Mouse (Mus musculus): ENCODE data around the gene Tmem203. TPM values are rescaled to one million over a fixed set of nuclear protein-coding genes. Genes with fewer than 3 reads are reported as not detected.

The Tmem203 gene
- polyA plus RNA-seq, 1 experiment from 2014 or later: 26.3 TPM

DNA sequence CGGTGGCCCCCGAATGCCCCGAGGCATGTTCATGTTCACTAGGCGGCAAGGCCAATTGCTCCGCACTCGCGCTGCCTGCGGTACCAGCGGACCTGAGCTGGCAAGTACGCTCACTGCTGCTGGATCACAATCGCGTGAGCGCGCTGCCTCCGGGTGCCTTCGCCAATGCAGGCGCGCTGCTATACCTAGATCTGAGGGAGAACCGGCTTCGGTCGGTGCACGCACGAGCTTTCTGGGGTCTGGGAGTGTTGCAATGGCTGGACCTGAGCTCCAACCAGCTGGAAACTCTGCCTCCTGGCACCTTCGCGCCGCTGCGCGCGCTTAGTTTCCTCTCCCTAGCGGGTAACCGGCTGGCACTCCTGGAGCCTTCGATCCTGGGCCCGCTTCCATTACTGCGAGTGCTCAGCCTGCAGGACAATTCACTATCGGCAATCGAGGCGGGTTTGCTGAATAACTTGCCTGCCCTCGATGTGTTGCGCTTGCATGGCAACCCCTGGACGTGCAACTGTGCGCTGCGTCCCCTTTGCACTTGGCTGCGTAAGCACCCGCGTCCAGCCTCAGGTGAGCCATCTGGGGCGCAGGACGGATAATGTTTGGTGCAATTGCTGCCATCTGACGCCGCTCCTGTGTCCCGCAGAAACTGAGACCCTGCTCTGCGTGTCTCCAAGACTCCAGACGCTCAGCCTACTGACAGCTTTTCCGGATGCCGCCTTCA, 35.0 kb downstream of the Tmem203 start:
- ChIA-PET CTCF (interaction anchor here (1.5 to 3.3 kb wide), 3 partner anchors 12 to 62 kb away, joined by 3 to 12 read pairs (median 4); no protein-coding TSS in a partner anchor), POLR2A (interaction anchor here (1.1 kb wide), 1 partner anchor 18 kb away, joined by 6 read pairs; the partner anchor contains the start of genes Anapc2 and Ssna1)
- TF ChIP-seq CTCF (IDR thresholded peaks at IDR 0.05): no peak
- DNase-seq (ENCODE audit: low read depth, low spot score) (no peak), ATAC-seq (no peak)
- peaks cover 7% of the 10 kb centered on the region for H3K27me3 ChIP-seq
- in situ Hi-C loops (cut with MboI; ENCODE audit: low pct_unique_long_range_greater_than_20kb): no loop called here

DNA sequence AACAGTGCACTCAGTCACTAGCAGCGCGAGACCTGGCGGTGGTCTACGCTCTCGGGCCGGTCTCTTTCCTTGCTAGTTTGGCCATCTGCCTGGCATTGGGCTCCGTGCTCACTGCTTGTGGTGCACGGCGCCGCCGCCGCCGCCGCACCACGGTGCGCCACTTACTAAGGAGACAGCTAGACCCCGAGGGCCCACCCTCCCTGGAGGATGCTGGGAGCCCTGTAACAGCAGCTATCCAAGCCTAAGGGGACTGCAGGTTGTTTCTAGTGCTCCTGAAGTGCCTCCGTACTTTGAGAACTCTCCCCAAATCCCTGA, 35.5 kb downstream of the Tmem203 start:
- POLR2A ChIA-PET: interaction anchor here (1.1 kb wide), 1 partner anchor 19 kb away, joined by 6 read pairs; the partner anchor contains the start of genes Anapc2 and Ssna1

DNA sequence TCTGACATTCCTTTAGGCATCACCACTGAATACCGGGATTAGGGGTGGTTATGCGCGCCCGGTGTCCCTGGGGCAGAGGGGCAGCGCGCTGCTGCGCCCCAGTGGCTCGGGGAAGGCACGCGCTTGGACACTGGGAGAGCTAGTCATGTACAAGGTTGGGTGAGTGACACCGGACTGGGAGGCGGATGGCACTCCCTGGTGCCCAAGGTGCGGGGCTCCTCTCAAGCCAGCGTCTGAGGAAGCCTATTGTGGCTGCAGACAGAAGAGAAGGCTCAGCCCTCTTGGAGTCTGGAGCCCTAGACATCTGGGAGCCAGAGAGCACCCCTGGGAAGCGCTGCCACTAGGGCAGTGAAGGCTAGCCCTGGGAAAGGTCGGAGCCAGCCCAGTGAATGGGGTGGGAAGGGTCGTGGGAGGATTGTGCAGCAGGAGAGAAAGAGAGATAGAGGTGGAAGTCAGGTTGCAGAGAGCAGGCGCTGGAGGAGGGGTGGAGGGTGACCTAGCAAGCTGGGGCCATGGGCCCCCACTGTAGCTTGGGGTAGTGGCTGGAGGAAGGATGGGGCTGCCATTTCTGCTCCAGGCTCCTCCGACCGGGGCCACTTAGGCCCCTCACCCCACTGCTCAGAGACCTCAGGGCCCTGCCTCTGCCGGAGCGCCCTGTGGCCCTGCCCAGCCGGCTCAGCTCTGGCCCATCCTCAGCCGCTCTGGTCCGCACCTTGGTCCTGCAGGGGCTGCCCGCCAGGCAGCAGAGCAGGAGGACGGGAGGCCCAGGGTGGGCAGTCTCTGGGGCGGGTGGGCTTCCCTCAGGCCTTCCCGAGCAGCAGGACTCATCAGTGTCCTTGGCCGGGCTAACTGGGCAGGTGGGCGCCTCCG, 36.2 kb downstream of the Tmem203 start:
- ATAC-seq (no peak), DNase-seq (ENCODE audit: low read depth, low spot score) (no peak)
- ChIA-PET POLR2A (interaction anchor here (1.1 kb wide), 1 partner anchor 20 kb away, joined by 6 read pairs; the partner anchor contains the start of genes Anapc2 and Ssna1), CTCF (interaction anchor here (1.3 to 1.8 kb wide), 5 partner anchors 10 to 63 kb away, joined by 3 to 13 read pairs (median 4); no protein-coding TSS in a partner anchor)
- in situ Hi-C loops (cut with MboI; ENCODE audit: low pct_unique_long_range_greater_than_20kb): no loop called here
- peaks cover 16% of the 10 kb centered on the region for H3K27me3 ChIP-seq
- no peak for TF ChIP-seq CTCF (IDR thresholded peaks at IDR 0.05)

More for the DNA sequence above, 35.5 kb downstream of the Tmem203 start:
- DNase-seq (ENCODE audit: low read depth, low spot score): no peak
- CTCF ChIA-PET: interaction anchor here (1.5 kb wide), 1 partner anchor 62 kb away, joined by 3 read pairs; no protein-coding TSS in a partner anchor
- TF ChIP-seq CTCF (IDR thresholded peaks at IDR 0.05): no peak
- peaks cover 12% of the 10 kb centered on the region for H3K27me3 ChIP-seq
- in situ Hi-C loops (cut with MboI; ENCODE audit: low pct_unique_long_range_greater_than_20kb): no loop called here
- no peak for ATAC-seq

DNA sequence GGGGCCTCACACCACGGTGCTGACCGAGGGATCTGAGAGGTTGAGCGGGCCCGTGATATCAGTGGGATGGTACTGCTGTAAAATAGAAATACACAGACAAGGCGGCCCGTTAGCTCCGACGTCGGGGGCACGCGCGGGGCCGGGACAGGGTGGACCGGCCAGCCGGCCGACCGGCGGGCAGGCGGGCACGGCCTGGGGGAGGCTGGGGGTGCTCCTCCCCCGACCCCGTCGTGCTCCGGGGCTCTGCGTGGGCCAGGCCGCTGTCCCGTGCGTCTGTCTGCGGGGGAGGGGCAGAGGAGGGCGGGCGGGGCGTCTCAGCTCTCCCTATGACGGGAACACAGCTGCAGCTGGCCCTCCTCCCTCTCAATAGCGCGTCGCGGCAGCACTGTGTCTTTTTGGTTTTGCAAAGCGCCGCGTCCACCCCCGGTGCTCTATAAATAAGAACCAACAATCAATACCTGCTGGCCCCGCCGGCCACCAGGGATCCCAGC, 36.9 kb downstream of the Tmem203 start:
- POLR2A ChIA-PET: no interaction called here
- ATAC-seq (no peak), DNase-seq (ENCODE audit: low read depth, low spot score) (no peak)
- H3K27me3 ChIP-seq: peaks cover 20% of the 10 kb centered on the region
- TF ChIP-seq CTCF (IDR thresholded peaks at IDR 0.05): no peak
- CTCF ChIA-PET: interaction anchor here (0.8 to 1.8 kb wide), 12 partner anchors 8 to 64 kb away, joined by 3 to 13 read pairs (median 4); partner anchors contain the start of genes Anapc2 and Ssna1
- in situ Hi-C loops (cut with MboI; ENCODE audit: low pct_unique_long_range_greater_than_20kb): no loop called here

DNA sequence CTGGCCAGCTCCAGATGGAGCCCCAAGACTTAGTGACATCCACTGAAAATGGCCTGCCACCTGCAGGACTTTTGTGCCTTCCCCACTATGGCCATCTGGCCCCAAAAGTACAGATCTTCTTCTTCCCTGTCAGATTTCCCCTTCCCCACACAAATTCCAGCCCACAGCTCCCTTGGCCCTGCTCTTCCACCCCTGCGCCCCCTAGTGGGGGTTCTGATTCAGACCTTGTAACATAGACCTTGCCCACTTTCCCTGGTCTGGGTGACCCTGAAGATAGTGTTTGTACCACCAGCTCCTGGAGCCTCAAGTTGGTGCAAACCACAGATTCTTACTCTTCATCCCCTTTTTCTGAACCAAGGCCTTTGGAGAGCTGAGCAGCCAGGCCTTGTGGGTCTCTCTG, 37.6 kb downstream of the Tmem203 start:
- ChIA-PET POLR2A (interaction anchor here (0.7 kb wide), 1 partner anchor 25 kb away, joined by 3 read pairs; no protein-coding TSS in a partner anchor), CTCF (interaction anchor here (0.8 to 1.8 kb wide), 11 partner anchors 9 to 64 kb away, joined by 3 to 13 read pairs (median 4); partner anchors contain the start of genes Anapc2 and Ssna1)
- in situ Hi-C loops (cut with MboI; ENCODE audit: low pct_unique_long_range_greater_than_20kb): no loop called here
- peaks cover 27% of the 10 kb centered on the region for H3K27me3 ChIP-seq
- TF ChIP-seq CTCF (IDR thresholded peaks at IDR 0.05): no peak
- ATAC-seq (no peak), DNase-seq (ENCODE audit: low read depth, low spot score) (no peak)

DNA sequence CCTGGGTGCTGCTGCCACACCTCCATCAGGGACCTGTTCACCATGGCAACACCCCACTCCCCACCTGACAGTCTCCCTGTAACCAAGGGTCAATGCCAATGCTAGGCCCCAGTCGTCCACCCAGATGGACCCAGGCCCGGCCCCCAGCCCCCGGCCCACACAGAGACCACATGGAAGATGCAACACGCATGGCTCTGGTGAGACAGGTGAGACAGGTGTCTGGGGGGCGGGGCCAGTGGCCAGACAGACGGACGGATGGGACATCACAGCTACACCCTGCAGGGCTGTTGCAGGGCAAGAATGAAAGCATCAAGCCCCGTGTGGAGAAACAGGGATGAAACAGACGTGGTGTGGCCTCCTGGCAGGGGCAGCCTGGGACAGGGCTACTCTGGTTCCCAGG, 38.5 kb downstream of the Tmem203 start:
- CTCF ChIA-PET: interaction anchor here (1.4 kb wide), 2 partner anchors 10 to 12 kb away, joined by 4 to 8 read pairs; no protein-coding TSS in a partner anchor
- TF ChIP-seq CTCF (IDR thresholded peaks at IDR 0.05): no peak
- POLR2A ChIA-PET: no interaction called here
- H3K27me3 ChIP-seq: peaks cover 35% of the 10 kb centered on the region
- in situ Hi-C loops (cut with MboI; ENCODE audit: low pct_unique_long_range_greater_than_20kb): no loop called here
- ATAC-seq: no peak
- no peak for DNase-seq (ENCODE audit: low read depth, low spot score)

DNA sequence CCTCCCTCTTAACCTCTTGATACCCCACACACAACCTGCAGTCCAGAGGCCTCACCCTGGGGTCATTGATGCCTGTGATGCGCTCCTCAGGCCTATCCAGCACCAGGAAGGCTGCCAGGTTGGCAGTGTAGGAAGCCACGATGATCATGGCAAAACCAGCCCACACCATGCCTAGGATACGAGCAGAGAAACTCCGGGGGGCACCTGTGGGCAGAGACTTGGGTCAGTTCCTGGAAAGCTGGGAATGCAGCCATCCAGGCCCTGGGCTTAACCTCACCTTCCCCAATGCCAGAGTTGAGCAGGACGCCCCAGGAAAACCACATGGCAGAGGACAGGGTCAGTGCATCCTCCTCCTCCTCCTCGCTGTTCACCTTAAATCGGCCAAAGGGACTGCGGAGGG, 41.9 kb downstream of the Tmem203 start:
- in situ Hi-C loops (cut with MboI; ENCODE audit: low pct_unique_long_range_greater_than_20kb): no loop called here
- TF ChIP-seq CTCF (IDR thresholded peaks at IDR 0.05): no peak
- DNase-seq (ENCODE audit: low read depth, low spot score) (no peak), ATAC-seq (no peak)
- ChIA-PET CTCF (interaction anchor here (1.7 kb wide), 1 partner anchor 17 kb away, joined by 4 read pairs; no protein-coding TSS in a partner anchor), POLR2A (no interaction called here)
- H3K27me3 ChIP-seq: peaks cover 39% of the 10 kb centered on the region

DNA sequence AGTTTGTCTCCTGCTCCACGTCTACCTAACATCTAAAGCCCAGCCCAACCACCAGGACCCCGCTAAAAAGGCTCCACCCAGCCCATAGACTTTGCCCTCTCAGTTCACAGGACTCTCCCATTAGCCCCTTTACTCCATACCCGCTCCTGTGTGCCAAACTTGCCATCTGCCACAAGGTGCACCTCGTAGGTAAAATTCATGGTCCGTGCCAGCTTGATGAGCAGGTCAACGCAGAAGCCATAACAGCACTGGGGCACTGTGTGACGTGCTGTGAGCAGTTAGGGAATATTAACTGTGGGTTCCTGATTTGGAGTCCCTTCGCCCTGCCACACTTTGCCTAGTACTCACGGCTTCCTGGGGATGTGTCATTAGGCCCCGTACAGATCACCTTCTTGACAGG, 42.8 kb downstream of the Tmem203 start:
- CTCF ChIA-PET: no interaction called here

DNA sequence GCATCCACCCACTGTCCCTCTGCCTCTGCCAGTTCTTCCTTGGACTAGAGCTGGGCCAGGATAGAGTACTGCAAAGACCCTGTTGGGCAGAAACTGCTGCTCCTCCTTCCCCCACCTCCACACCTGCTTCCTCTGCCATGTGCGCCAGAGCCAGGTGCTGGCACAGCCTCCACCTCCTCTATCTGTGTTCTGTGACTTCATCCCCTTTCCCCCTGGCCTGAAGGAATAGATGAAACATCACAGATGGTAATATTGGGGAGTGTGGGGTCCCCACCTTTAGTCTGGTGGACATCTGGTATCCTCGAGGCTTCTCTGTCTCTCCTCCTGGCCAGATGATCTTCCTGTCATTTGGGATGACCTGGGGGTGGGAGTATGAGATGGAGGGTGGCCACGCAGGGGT, 48.2 kb downstream of the Tmem203 start:
- H3K27me3 ChIP-seq: peaks cover 44% of the 10 kb centered on the region
- ChIA-PET CTCF (no interaction called here), POLR2A (no interaction called here)
- ATAC-seq (no peak), DNase-seq (ENCODE audit: low read depth, low spot score) (no peak)
- TF ChIP-seq CTCF (IDR thresholded peaks at IDR 0.05): no peak
- in situ Hi-C loops (cut with MboI; ENCODE audit: low pct_unique_long_range_greater_than_20kb): no loop called here

More for the DNA sequence above, 42.8 kb downstream of the Tmem203 start:
- DNase-seq (ENCODE audit: low read depth, low spot score): no peak
- POLR2A ChIA-PET: no interaction called here
- no peak for ATAC-seq
- H3K27me3 ChIP-seq: peaks cover 48% of the 10 kb centered on the region
- TF ChIP-seq CTCF (IDR thresholded peaks at IDR 0.05): no peak
- in situ Hi-C loops (cut with MboI; ENCODE audit: low pct_unique_long_range_greater_than_20kb): no loop called here

DNA sequence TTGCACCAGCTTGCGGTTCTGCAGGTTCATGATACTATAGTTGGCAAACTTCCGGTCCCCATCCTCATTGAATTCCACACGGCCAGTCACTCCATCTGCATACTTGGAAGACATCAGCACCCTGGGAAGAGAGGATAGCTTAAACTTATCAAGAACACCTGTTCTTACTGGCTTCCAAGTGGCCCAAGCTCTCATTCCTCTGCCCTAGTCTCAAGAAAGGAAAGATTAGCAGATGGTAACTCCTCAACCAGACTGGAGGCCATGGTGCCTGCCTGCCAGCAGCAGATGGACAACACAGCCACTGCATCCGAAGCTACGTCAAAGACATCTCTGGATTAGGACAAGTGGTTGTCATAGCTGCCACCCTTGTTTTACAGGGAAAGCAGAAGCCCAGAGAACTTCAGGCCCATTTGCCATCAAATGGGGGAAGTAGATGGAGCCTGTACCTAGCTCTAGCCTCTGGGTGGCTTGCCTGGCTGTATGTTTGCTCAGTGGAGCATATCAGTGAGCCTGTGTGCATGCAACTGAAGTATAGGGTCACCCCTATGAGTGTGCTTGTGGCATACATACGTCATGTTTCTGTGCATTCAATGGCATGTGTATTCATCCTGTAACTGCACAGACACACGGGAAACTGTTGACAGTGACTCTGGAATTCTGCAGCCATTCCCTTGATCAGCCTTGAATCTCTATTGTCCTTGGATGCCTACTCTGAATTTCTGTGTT, 48.9 kb downstream of the Tmem203 start:
- in situ Hi-C loops (cut with MboI; ENCODE audit: low pct_unique_long_range_greater_than_20kb): no loop called here
- no peak for TF ChIP-seq CTCF (IDR thresholded peaks at IDR 0.05)
- H3K27me3 ChIP-seq: peaks cover 48% of the 10 kb centered on the region
- ATAC-seq (no peak), DNase-seq (ENCODE audit: low read depth, low spot score) (no peak)
- ChIA-PET POLR2A (no interaction called here), CTCF (no interaction called here)

Data from Patski (cell line).